Mouse (Mus musculus) megakaryocyte, embryonic 14.5 days (primary cell): ENCODE data around the gene Parp16. TPM values are rescaled to one million over a fixed set of nuclear protein-coding genes. Genes with fewer than 3 reads are reported as not detected.

Source experiments
- H3K27me3 ChIP-seq: replicated peaks from 2 replicates; pipeline ENCODE3; 2012; ENCODE audit warnings: inconsistent platforms
- H3K36me3 ChIP-seq: replicated peaks from 2 replicates; pipeline ENCODE3; 2012; ENCODE audit warnings: low read length, inconsistent platforms, mixed read lengths
- H3K4me1 ChIP-seq: 2 replicates; pipeline ENCODE4 v1.6.1; 2012; ENCODE audit warnings: inconsistent platforms
- H3K4me3 ChIP-seq: replicated peaks from 2 replicates; pipeline ENCODE3; 2012; ENCODE audit warnings: moderate library complexity, mild to moderate bottlenecking, inconsistent platforms
- H3K9me3 ChIP-seq: 2 replicates; pipeline ENCODE4 v1.6.1; 2012; ENCODE audit warnings: inconsistent platforms
- FLI1 ChIP-seq: IDR thresholded peaks from 2 replicates; pipeline ENCODE4 v1.6.1; 2012; ENCODE audit warnings: low read length, inconsistent platforms, mixed read lengths
- GATA1 ChIP-seq: IDR thresholded peaks from 3 replicates; pipeline ENCODE4 v1.6.1; 2012; ENCODE audit warnings: mixed read lengths, low read length, inconsistent platforms, borderline replicate concordance
- polyA plus RNA-seq: library from polyadenylated mRNA; stranded (reverse); fragments of >175 nt; gene quantifications from 2 replicates; pipeline ENCODE4 v1.2.3, GENCODE M21; 2012; ENCODE audit warnings: low replicate concordance; ENCODE audit not compliant: insufficient read depth

The Parp16 gene
- polyA plus RNA-seq, 1 experiment = 2.6 TPM

- Histone ChIP-seq H3K4me1 (no peaks in the 10 kb centered on the region), H3K4me3 (no peak overlapping the region), H3K36me3 (peaks cover 3% of the 10 kb centered on the region), H3K9me3 (no peaks in the 10 kb centered on the region), H3K27me3 (peaks cover 41% of the 10 kb centered on the region)
- no peak for TF ChIP-seq GATA1
- TF ChIP-seq FLI1 = no peak
Measured at GRCm38 (mm10) chr9:65239731-65240130, 44.6 kb downstream of the Parp16 start.

- Histone ChIP-seq H3K9me3 (no peaks in the 10 kb centered on the region), H3K36me3 (peaks cover 3% of the 10 kb centered on the region), H3K4me1 (no peaks in the 10 kb centered on the region), H3K27me3 (peaks cover 43% of the 10 kb centered on the region), H3K4me3 (no peak overlapping the region)
- TF ChIP-seq FLI1 = no peak
- no peak for TF ChIP-seq GATA1
Measured at GRCm38 (mm10) chr9:65240587-65240986, 45.4 kb downstream of the Parp16 start.

- Histone ChIP-seq H3K36me3 (no peaks in the 10 kb centered on the region), H3K4me3 (no peak overlapping the region), H3K4me1 (no peaks in the 10 kb centered on the region), H3K9me3 (no peaks in the 10 kb centered on the region), H3K27me3 (peaks cover 45% of the 10 kb centered on the region)
- no peak for TF ChIP-seq GATA1
- TF ChIP-seq FLI1 = no peak
Measured at GRCm38 (mm10) chr9:65241973-65242372, 46.8 kb downstream of the Parp16 start.

GRCm38 (mm10) chr9:65243249-65243648 is 48.1 kb downstream of the Parp16 start:
- H3K36me3 ChIP-seq = no peaks in the 10 kb centered on the region
- H3K27me3 ChIP-seq = peaks cover 53% of the 10 kb centered on the region

GRCm38 (mm10) chr9:65244036-65244806 is 49.1 kb downstream of the Parp16 start:
- H3K4me3 ChIP-seq = no peak overlapping the region
- no peaks in the 10 kb centered on the region for H3K9me3 ChIP-seq
- H3K36me3 ChIP-seq = no peaks in the 10 kb centered on the region
- TF ChIP-seq FLI1 (no peak), GATA1 (no peak)
- peaks cover 8% of the 10 kb centered on the region for H3K4me1 ChIP-seq
- peaks cover 55% of the 10 kb centered on the region for H3K27me3 ChIP-seq

More at GRCm38 (mm10) chr9:65243249-65243648, 48.1 kb downstream of the Parp16 start:
- Histone ChIP-seq H3K9me3 (no peaks in the 10 kb centered on the region), H3K4me1 (peaks cover 6% of the 10 kb centered on the region), H3K4me3 (no peak overlapping the region)
- TF ChIP-seq GATA1 = no peak
- TF ChIP-seq FLI1 = no peak

DNA sequence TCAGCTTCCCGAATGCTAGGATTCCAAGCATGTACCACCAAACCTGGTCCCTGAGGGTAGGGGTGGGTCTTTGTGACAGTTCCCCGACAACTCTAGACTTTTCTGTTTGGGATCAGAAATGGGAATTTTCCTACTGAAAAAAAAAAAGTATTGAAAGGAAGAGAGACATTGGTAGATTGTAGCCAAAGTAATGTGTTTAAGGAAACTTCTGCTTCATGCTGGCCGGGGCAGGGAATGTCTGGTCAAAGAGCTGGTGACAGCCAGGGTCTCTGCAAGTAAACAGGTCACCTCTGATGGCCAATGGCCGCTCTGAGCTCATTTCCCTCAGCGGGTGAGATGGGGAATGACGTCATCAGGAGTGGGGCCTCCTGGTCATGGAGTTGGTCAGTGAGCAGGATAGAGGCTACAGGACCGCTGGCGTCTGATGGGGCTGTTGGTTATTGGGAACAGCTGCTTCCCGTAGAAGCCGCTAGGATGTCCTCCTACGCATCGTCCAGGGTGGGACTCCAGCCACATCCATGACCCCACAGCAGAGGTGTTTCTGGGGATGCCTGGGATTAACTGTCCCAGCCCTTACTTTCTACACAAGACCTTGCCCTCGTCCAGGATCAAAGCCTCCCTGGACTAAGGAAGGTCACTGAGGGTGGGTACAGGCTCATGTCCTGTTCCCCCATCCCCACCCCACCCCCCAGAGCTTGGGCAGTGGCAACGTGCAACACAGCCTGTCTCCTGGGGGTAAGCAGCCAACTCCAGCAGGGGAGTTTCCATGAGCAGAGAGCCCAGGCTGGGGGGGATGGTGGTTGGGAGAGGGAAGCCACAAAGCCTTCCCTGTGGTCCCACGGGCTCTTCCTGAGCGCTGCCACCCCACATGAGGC is 52.6 kb downstream of the Parp16 start:
- TF ChIP-seq GATA1 (no peak), FLI1 (no peak)
- H3K4me1 ChIP-seq = peaks cover 8% of the 10 kb centered on the region
- no peaks in the 10 kb centered on the region for H3K36me3 ChIP-seq
- H3K4me3 ChIP-seq = no peak overlapping the region
- H3K9me3 ChIP-seq = no peaks in the 10 kb centered on the region
- peaks cover 46% of the 10 kb centered on the region for H3K27me3 ChIP-seq

GRCm38 (mm10) chr9:65248377-65248690 is 53.2 kb downstream of the Parp16 start:
- H3K4me3 ChIP-seq = no peak overlapping the region
- no peaks in the 10 kb centered on the region for H3K9me3 ChIP-seq
- H3K4me1 ChIP-seq = peaks cover 8% of the 10 kb centered on the region
- peaks cover 40% of the 10 kb centered on the region for H3K27me3 ChIP-seq
- no peaks in the 10 kb centered on the region for H3K36me3 ChIP-seq
- TF ChIP-seq FLI1 (no peak), GATA1 (no peak)

GRCm38 (mm10) chr9:65252026-65252425 is 56.9 kb downstream of the Parp16 start:
- Histone ChIP-seq H3K9me3 (no peaks in the 10 kb centered on the region), H3K4me1 (peaks cover 8% of the 10 kb centered on the region), H3K36me3 (no peaks in the 10 kb centered on the region), H3K27me3 (peaks cover 21% of the 10 kb centered on the region), H3K4me3 (no peak overlapping the region)
- TF ChIP-seq FLI1 = no peak
- no peak for TF ChIP-seq GATA1

GRCm38 (mm10) chr9:65255906-65256600 is 60.9 kb downstream of the Parp16 start:
- Histone ChIP-seq H3K36me3 (no peaks in the 10 kb centered on the region), H3K4me1 (peaks cover 5% of the 10 kb centered on the region)

More at GRCm38 (mm10) chr9:65255906-65256600, 60.9 kb downstream of the Parp16 start:
- no peak overlapping the region for H3K4me3 ChIP-seq
- H3K9me3 ChIP-seq = no peaks in the 10 kb centered on the region
- TF ChIP-seq GATA1 (no peak), FLI1 (no peak)
- peaks cover 33% of the 10 kb centered on the region for H3K27me3 ChIP-seq
